Comparison of ENCODE assay signal across 8 mouse cellular contexts in the genomic region with DNA sequence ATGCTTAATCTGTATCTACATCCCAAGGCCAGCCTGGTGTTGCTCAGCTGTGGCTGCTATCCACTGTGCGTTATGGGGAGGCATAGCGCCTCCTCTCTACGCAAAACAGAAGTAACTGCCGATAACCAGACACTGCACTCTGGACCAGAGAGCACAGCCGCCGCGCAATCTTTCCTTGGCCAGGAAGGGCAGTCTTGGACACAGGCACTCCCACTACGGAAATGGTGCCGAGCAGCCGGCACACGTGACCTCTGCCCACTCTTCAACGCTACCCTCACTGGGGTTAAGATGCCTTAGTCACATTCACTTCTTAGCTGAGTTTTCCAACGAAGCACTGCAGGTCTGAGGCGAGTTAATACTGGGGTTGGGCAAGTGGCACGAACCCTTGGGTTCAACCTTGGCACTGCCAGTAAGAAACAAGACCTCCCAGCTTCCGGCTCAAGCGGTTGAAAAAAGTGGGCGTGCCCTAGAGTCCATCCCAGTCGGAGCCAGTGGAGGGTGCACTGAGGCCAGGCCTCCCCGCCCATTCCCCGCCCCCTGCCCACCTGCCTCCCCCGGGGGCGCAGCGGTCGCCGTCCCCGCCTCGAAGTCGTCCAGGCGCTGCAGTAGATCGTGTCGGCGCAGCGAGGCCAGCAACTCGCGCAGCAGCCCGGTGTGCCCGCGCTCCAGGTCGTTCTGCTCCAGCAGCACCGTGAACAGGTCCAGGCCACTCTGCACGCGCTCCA. TPM values are rescaled to one million over a fixed set of nuclear protein-coding genes. Genes with fewer than 3 reads are reported as not detected.
DNase-seq lines count a peak whose midpoint lies in the region; ATAC-seq lines count a peak whose summit lies in the region.

No protein-coding gene starts in this region.

- H3K9ac ChIP-seq in intestine, embryonic 15.5 days: peak overlapping the region; percentile 88

- peaks cover 17% of the 10 kb centered on the region for H3K4me1 ChIP-seq in intestine, embryonic 15.5 days (replicated peaks)

- peak; percentile 69 to 72 for DNase-seq in adrenal gland, adult 18-20 months (ENCODE audit: low spot score in 2 of 2)
- DNase-seq in embryo, embryonic 11 days: peak; percentile 92
- peak; percentile 67 to 82 for DNase-seq in gastrocnemius, postnatal 36 days
- DNase-seq in left cerebral cortex, postnatal 25 days (ENCODE audit: low spot score in 2 of 2): peak; percentile 48 to 57
- peak; percentile 83 for DNase-seq in mesoderm, embryonic 11.5 days (ENCODE audit: low read depth, low spot score)
- peak; percentile 34 to 45 for DNase-seq in right cerebral cortex, postnatal 36 days (ENCODE audit: low spot score in 2 of 2)
- DNase-seq in yolk sac, embryonic 10.5 days (ENCODE audit: low spot score): peak; percentile 95

- intact Hi-C loops in gastrocnemius, postnatal 36 days (cut with DNase I): loop anchor here (5.0 kb wide), 1 partner anchor 74 kb away; no protein-coding TSS in a partner anchor
- intact Hi-C loops in left cerebral cortex, postnatal 25 days (cut with DNase I): loop anchor here (10.0 kb wide), 1 partner anchor 507 kb away; no protein-coding TSS in a partner anchor

- peak; percentile 96 for ATAC-seq in intestine, embryonic 15.5 days

- under 1% methylated on average over 43 of the region's 43 CpGs for WGBS in intestine, embryonic 15.5 days

- H3K4me3 ChIP-seq in intestine, embryonic 15.5 days (replicated peaks): peak overlapping the region; percentile 91

- 0 out of 2 replicates have a peak, but pooled peaks cover 12% of the 10 kb centered on the region for H3K36me3 ChIP-seq in intestine, embryonic 15.5 days

- no peaks in the 10 kb centered on the region for H3K27me3 ChIP-seq in intestine, embryonic 15.5 days (replicated peaks)

- H3K4me2 ChIP-seq in intestine, embryonic 15.5 days (replicated peaks): peak overlapping the region; percentile 82

- H3K9me3 ChIP-seq in intestine, embryonic 15.5 days: no peaks in the 10 kb centered on the region

- H3K27ac ChIP-seq in intestine, embryonic 15.5 days: peak overlapping the region; percentile 94

RNA-seq across cellular contexts. Expression of gene Fadd, which starts 0.5 kb away (rescaled TPM):
- 1 to 10 TPM; 7.8 to 8.5 TPM for total RNA-seq in adrenal gland, adult 18-20 months (2021)
- 1 to 10 TPM; 2.2 to 2.5 TPM for total RNA-seq in gastrocnemius, postnatal 36 days (2021)
- polyA plus RNA-seq in intestine, embryonic 15.5 days (2015; fragmentation: Nextera tagmentation; extraction: Ambion mirVana): 12.8 and 13.0 TPM in 2 replicates
- 1 to 10 TPM; 2.1 to 2.2 TPM for total RNA-seq in left cerebral cortex, postnatal 25 days (2021)

RNA-seq across cellular contexts. Expression of gene Ppfia1, which starts 28.2 kb away (rescaled TPM):
- total RNA-seq in adrenal gland, adult 18-20 months (2021): 10 to 100 TPM; 40.6 to 56.2 TPM
- total RNA-seq in gastrocnemius, postnatal 36 days (2021): 10 to 100 TPM; 23.0 to 27.5 TPM
- 25.5 and 28.9 TPM in 2 replicates for polyA plus RNA-seq in intestine, embryonic 15.5 days (2015; fragmentation: Nextera tagmentation; extraction: Ambion mirVana)
- 10 to 100 TPM; 29.5 to 32.9 TPM for total RNA-seq in left cerebral cortex, postnatal 25 days (2021)

Comparison
In these comparisons a context has a peak if more than half of its experiments do, and no peak if none do; other contexts are left out.
1. Peak in every context shown above with its lines: DNase-seq, ATAC-seq, H3K4me3 ChIP-seq and H3K27ac ChIP-seq.
2. DNase-seq: peak in every context shown above with its lines; median percentile 95 in yolk sac, embryonic 10.5 days; 92 in embryo, embryonic 11 days; 83 in mesoderm, embryonic 11.5 days; 74 in gastrocnemius, postnatal 36 days; 70 in adrenal gland, adult 18-20 months; 52 in left cerebral cortex, postnatal 25 days; 40 in right cerebral cortex, postnatal 36 days.